Mouse (Mus musculus) intestine, embryonic 16.5 days (tissue): ENCODE measurements around the gene Mllt3. TPM values are rescaled to one million over a fixed set of nuclear protein-coding genes. Genes with fewer than 3 reads are reported as not detected.

ENCODE experiments used
- ATAC-seq: fragments of 200-750 bp; cut with Nextera tagmentation; 2 replicates; pipeline ENCODE4 v1.8.0; 2017; ENCODE audit warnings: moderate TSS enrichment, moderate library complexity
- H3K27ac ChIP-seq: fragments of 300-500 bp; sonication (generic); 2 replicates; pipeline ENCODE4 v1.5.1; 2014; ENCODE audit warnings: mild to moderate bottlenecking, low read length
- H3K27me3 ChIP-seq: fragments of 300-500 bp; sonication (generic); replicated peaks from 2 replicates; pipeline ENCODE4 v1.6.1; 2014; ENCODE audit warnings: low read length, control low read depth, mixed read lengths; ENCODE audit not compliant: control insufficient read depth, insufficient read depth
- H3K36me3 ChIP-seq: fragments of 300-500 bp; sonication (generic); 2 replicates; pipeline ENCODE4 v1.6.1; 2014; ENCODE audit warnings: low read length, control low read depth; ENCODE audit not compliant: control insufficient read depth, insufficient read depth
- H3K4me1 ChIP-seq: fragments of 300-500 bp; sonication (generic); 2 replicates; pipeline ENCODE4 v1.6.1; 2014; ENCODE audit warnings: low read length, control low read depth, mixed read lengths; ENCODE audit not compliant: control insufficient read depth, insufficient read depth
- H3K4me2 ChIP-seq: fragments of 300-500 bp; sonication (generic); 2 replicates; pipeline ENCODE4 v1.6.1; 2014; ENCODE audit warnings: low read depth, low read length, control low read depth
- H3K4me3 ChIP-seq: fragments of 300-500 bp; sonication (generic); 2 replicates; pipeline ENCODE4 v1.5.1; 2014; ENCODE audit warnings: mild to moderate bottlenecking, low read length
- H3K9ac ChIP-seq: fragments of 300-500 bp; sonication (generic); 2 replicates; pipeline ENCODE4 v1.6.1; 2014; ENCODE audit warnings: low read depth, low read length
- H3K9me3 ChIP-seq: fragments of 300-500 bp; sonication (generic); 2 replicates; pipeline ENCODE4 v1.6.1; 2016; ENCODE audit warnings: low read length, control low read depth; ENCODE audit not compliant: control insufficient read depth
- WGBS: fragments of 180-500 bp; shearing (Covaris S2); extraction: QIAGEN DNeasy Blood & Tissue Kit; methylation state at CpG from one replicate; pipeline ENCODE4 v1.1.7; 2014; 5-methylcytosine and 5-hydroxymethylcytosine counted together
- polyA plus RNA-seq: library from polyadenylated mRNA; unstranded; fragments of >200 nt; fragmentation: Nextera tagmentation; extraction: Ambion mirVana; gene quantifications from 2 replicates; pipeline ENCODE4 v1.2.1, GENCODE M21; 2015

Mllt3 gene
- polyA plus RNA-seq, 1 experiment from 2014 or later = 30.0 TPM

GRCm38 (mm10) chr4:87774515-87774914 is 258.6 kb downstream of the Mllt3 start:
- 78% methylated on average over 4 of the region's 4 CpGs for WGBS
- H3K9ac ChIP-seq = no peak overlapping the region
- no peaks in the 10 kb centered on the region for H3K36me3 ChIP-seq
- H3K9me3 ChIP-seq = no peaks in the 10 kb centered on the region
- H3K4me1 ChIP-seq = no peaks in the 10 kb centered on the region
- no peak overlapping the region for H3K27ac ChIP-seq
- no peak overlapping the region for H3K4me3 ChIP-seq
- H3K4me2 ChIP-seq = no peak overlapping the region
- H3K27me3 ChIP-seq = no peaks in the 10 kb centered on the region
- no peak for ATAC-seq

GRCm38 (mm10) chr4:87767711-87768561 is 265.2 kb downstream of the Mllt3 start:
- H3K27me3 ChIP-seq = no peaks in the 10 kb centered on the region

GRCm38 (mm10) chr4:87765729-87766128 is 267.4 kb downstream of the Mllt3 start:
- Histone ChIP-seq H3K4me2 (no peak overlapping the region), H3K4me1 (0 out of 2 replicates have a peak, but pooled peaks cover 3% of the 10 kb centered on the region), H3K4me3 (no peak overlapping the region), H3K27me3 (no peaks in the 10 kb centered on the region), H3K27ac (no peak overlapping the region), H3K36me3 (no peaks in the 10 kb centered on the region), H3K9ac (no peak overlapping the region), H3K9me3 (no peaks in the 10 kb centered on the region)
- WGBS = 33% methylated on average over 3 of the region's 3 CpGs
- no peak for ATAC-seq

More at GRCm38 (mm10) chr4:87767711-87768561, 265.2 kb downstream of the Mllt3 start:
- Histone ChIP-seq H3K9ac (no peak overlapping the region), H3K4me1 (0 out of 2 replicates have a peak, but pooled peaks cover 3% of the 10 kb centered on the region), H3K36me3 (no peaks in the 10 kb centered on the region), H3K4me2 (no peak overlapping the region), H3K9me3 (no peaks in the 10 kb centered on the region), H3K4me3 (no peak overlapping the region), H3K27ac (0 out of 2 replicates have a peak overlapping the region, but pooled peaks have one; percentile 25)
- ATAC-seq = peak; percentile 46; the same call in 1 of the 2 replicates
- 45% methylated on average over 11 of the region's 11 CpGs for WGBS

- Histone ChIP-seq H3K4me3 (no peak overlapping the region), H3K9ac (no peak overlapping the region), H3K4me2 (no peak overlapping the region), H3K36me3 (no peaks in the 10 kb centered on the region), H3K27me3 (no peaks in the 10 kb centered on the region), H3K27ac (no peak overlapping the region), H3K9me3 (no peaks in the 10 kb centered on the region), H3K4me1 (no peaks in the 10 kb centered on the region)
- WGBS = 70% methylated on average over 2 of the region's 2 CpGs
- ATAC-seq = no peak
These were observed 272.1 kb downstream of the Mllt3 start for GRCm38 (mm10) chr4:87761075-87761474.

- H3K36me3 ChIP-seq = no peaks in the 10 kb centered on the region
- H3K27ac ChIP-seq = no peak overlapping the region
- no peak overlapping the region for H3K9ac ChIP-seq
- H3K4me1 ChIP-seq = no peaks in the 10 kb centered on the region
- no peaks in the 10 kb centered on the region for H3K27me3 ChIP-seq
- no peak overlapping the region for H3K4me2 ChIP-seq
- no peak overlapping the region for H3K4me3 ChIP-seq
- H3K9me3 ChIP-seq = no peaks in the 10 kb centered on the region
- ATAC-seq = no peak
- WGBS = 67% methylated on average over 1 of the region's 1 CpGs
These were observed 272.9 kb downstream of the Mllt3 start for GRCm38 (mm10) chr4:87760297-87760696.

- Histone ChIP-seq H3K27ac (no peak overlapping the region), H3K27me3 (no peaks in the 10 kb centered on the region), H3K36me3 (no peaks in the 10 kb centered on the region), H3K4me2 (no peak overlapping the region), H3K9ac (no peak overlapping the region), H3K4me1 (no peaks in the 10 kb centered on the region), H3K4me3 (no peak overlapping the region), H3K9me3 (no peaks in the 10 kb centered on the region)
- no peak for ATAC-seq
- 81% methylated on average over 2 of the region's 2 CpGs for WGBS
These were observed 273.5 kb downstream of the Mllt3 start for GRCm38 (mm10) chr4:87759625-87760024.

GRCm38 (mm10) chr4:87759110-87759509 is 274.1 kb downstream of the Mllt3 start:
- Histone ChIP-seq H3K9ac (no peak overlapping the region), H3K27me3 (no peaks in the 10 kb centered on the region), H3K9me3 (no peaks in the 10 kb centered on the region), H3K4me1 (no peaks in the 10 kb centered on the region), H3K4me2 (no peak overlapping the region), H3K36me3 (no peaks in the 10 kb centered on the region), H3K4me3 (no peak overlapping the region), H3K27ac (no peak overlapping the region)
- WGBS = 92% methylated on average over 6 of the region's 6 CpGs
- ATAC-seq = no peak

- Histone ChIP-seq H3K4me3 (no peak overlapping the region), H3K4me1 (no peaks in the 10 kb centered on the region), H3K4me2 (no peak overlapping the region), H3K36me3 (no peaks in the 10 kb centered on the region), H3K27ac (no peak overlapping the region), H3K9me3 (no peaks in the 10 kb centered on the region), H3K9ac (no peak overlapping the region), H3K27me3 (no peaks in the 10 kb centered on the region; the same call in 1 of the 2 replicates)
- 91% methylated on average over 2 of the region's 2 CpGs for WGBS
- ATAC-seq = no peak
These were observed 281.7 kb downstream of the Mllt3 start for GRCm38 (mm10) chr4:87751515-87751864.

GRCm38 (mm10) chr4:87750856-87751514 is 282.2 kb downstream of the Mllt3 start:
- Histone ChIP-seq H3K27me3 (no peaks in the 10 kb centered on the region; the same call in 1 of the 2 replicates), H3K4me1 (no peaks in the 10 kb centered on the region), H3K36me3 (no peaks in the 10 kb centered on the region), H3K9ac (no peak overlapping the region), H3K4me3 (no peak overlapping the region), H3K27ac (no peak overlapping the region), H3K9me3 (no peaks in the 10 kb centered on the region), H3K4me2 (no peak overlapping the region)
- no peak for ATAC-seq
- 91% methylated on average over 5 of the region's 5 CpGs for WGBS
